Mouse (Mus musculus) megakaryocyte-erythroid progenitor cell, adult 5-6 weeks (primary cell): Measurements from ENCODE around the gene Itgb2l. TPM values are rescaled to one million over a fixed set of nuclear protein-coding genes. Genes with fewer than 3 reads are reported as not detected.

Experiments
- ATAC-seq: replicated peaks from 2 replicates; pipeline ENCODE4 v1.8.0; 2016; ENCODE audit warnings: mild to moderate bottlenecking, inconsistent platforms; ENCODE audit not compliant: severe bottlenecking, poor library complexity, low FRiP score, low TSS enrichment
- total RNA-seq, 2 experiments: library from RNA; stranded (forward) in 1 of 2; stranded (reverse) in 1 of 2; fragments of 200-1000, 215-1000 nt in 1 of 2; fragments of >200 nt in 1 of 2; fragmentation: Nextera tagmentation in 1 of 2; gene quantifications; 2 replicates each; pipeline ENCODE4 v1.2.3; 2014 to 2017

Itgb2l gene
- total RNA-seq, 2 experiments from 2014 or later, result not detected

- ATAC-seq, result no peak
Measured at GRCm38 (mm10) chr16:96434024-96434785, 9.2 kb downstream of the Itgb2l start.

DNA sequence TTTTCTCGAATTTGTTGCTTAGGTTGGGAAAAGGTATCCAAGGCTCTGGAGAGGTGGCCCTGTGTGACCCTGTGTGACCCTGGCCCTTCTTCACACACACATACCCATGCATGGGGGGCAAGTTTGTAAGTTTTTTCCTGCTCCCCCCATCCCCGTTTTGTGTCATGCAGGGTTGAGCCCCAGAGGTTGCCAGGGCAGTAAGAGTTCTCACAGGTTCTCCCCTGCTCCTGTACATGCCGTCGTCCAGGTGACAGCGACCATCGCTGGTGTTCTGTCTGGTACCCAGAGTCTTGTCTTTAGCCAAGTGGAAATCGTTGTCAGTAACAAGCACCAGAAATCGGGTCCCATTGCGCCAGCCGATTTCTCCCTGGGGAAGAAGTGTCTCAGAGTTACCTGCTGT lies 10.2 kb downstream of the Itgb2l start:
- no peak for ATAC-seq

GRCm38 (mm10) chr16:96429046-96429445 lies 14.4 kb downstream of the Itgb2l start:
- ATAC-seq, result no peak

- no peak for ATAC-seq
Measured at GRCm38 (mm10) chr16:96426671-96427070, 16.7 kb downstream of the Itgb2l start.

DNA sequence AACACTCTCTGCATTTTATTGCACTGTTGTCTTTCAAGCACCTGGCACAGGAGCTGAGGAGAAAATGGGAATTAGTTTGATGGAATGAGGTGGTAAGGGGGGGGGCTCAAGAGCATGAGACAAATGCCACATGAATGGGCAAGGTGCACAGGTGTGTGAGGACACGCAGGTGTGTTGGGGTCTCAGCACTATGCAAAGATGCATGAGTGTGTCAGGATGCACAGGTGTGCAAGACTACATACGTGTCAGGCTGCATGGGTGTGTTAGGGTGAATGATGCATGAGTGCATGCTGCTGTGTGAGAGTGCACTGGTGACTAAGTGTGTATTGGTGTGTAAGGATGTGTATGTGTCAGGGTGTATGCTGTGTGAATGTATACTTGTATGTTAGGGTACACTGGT lies 18.4 kb downstream of the Itgb2l start:
- no peak for ATAC-seq

GRCm38 (mm10) chr16:96408064-96408465 lies 35.4 kb downstream of the Itgb2l start:
- ATAC-seq, result no peak

- no peak for ATAC-seq
Measured at GRCm38 (mm10) chr16:96406312-96406711, 37.1 kb downstream of the Itgb2l start.

DNA sequence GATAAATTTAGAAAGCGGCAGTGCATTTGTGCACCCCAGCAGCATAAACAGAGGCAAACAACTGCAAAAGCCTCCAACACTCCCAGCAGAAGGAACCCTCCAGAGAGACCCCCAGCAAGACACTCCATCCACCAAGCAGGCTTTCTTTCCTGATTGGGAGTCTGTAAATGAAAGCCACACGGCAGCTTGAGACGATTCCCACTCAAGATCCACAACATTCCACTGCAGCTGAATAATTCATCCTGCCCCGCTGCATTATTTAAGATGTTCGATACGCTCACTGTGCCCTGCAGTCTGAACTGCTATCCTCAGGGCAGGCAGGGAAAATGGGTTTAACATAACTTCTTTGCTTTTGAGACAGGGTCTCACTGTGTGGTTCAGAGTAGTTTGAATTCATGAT lies 41.1 kb downstream of the Itgb2l start:
- no peak for ATAC-seq

DNA sequence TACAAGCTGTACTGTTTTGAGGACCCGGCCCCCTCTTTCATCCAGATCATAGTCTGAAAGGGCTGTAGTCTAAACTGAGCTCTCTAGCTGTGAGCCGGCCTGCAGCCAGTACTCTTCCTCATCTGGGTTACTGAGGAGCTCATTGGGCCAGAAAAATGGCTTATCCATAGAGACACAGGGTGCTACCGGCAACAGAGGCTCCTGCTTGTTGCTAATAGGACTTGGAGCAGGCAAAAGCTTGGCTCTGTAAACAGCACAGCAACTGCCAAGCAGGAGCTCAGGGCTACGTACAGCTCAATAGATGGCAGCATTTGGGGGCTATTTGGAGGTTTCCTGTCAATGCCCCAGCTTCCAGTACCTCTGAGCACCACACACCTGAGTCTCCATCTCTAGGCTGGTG lies 43.4 kb downstream of the Itgb2l start:
- ATAC-seq, result no peak

DNA sequence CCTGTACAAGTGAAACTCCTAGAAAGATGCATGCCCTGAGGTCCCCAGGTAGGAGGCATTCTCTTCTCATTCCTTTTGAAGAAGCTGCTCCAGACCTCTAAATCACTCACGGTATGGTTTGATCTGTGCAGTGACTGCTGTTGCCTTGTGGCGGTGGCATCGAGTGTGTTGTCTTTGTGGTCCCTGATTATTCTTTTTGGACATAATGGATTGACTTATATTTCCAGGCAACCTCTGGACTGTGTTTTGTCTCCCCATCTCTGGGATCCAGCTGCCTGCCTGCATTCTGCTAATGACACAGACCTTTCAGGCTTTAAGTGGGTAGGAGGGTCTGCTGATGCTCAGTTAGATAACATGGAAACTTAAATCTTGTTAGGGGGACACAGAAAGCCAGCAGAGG lies 44.6 kb downstream of the Itgb2l start:
- no peak for ATAC-seq

- no peak for ATAC-seq
Measured at GRCm38 (mm10) chr16:96396013-96396650, 47.3 kb downstream of the Itgb2l start.

- no peak for ATAC-seq
Measured at GRCm38 (mm10) chr16:96395516-96395915, 47.9 kb downstream of the Itgb2l start.

GRCm38 (mm10) chr16:96391070-96391469 lies 52.3 kb downstream of the Itgb2l start:
- ATAC-seq, result no peak

DNA sequence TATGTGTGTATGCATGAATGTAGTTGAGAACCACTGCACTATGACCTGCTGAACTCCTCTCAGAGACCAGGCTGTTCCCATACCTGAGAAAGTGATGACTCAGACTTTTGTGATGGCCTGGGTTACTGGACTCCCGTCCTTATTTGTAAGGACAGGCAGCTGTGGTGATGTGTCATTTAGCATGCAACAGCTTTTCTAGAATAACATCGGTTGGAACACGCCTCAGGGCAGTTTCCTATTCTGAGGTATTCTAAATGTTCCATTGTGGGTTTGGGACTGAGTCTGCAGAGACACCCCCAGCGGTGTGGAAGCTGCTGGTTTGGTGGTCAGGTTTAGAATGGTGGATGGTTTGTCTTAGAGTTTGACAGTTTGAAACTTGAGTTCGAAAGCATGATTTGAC lies 54.9 kb downstream of the Itgb2l start:
- ATAC-seq, result no peak

GRCm38 (mm10) chr16:96387685-96388371 lies 55.6 kb downstream of the Itgb2l start:
- no peak for ATAC-seq

- ATAC-seq, result no peak
Measured at GRCm38 (mm10) chr16:96384741-96385140, 58.7 kb downstream of the Itgb2l start.

DNA sequence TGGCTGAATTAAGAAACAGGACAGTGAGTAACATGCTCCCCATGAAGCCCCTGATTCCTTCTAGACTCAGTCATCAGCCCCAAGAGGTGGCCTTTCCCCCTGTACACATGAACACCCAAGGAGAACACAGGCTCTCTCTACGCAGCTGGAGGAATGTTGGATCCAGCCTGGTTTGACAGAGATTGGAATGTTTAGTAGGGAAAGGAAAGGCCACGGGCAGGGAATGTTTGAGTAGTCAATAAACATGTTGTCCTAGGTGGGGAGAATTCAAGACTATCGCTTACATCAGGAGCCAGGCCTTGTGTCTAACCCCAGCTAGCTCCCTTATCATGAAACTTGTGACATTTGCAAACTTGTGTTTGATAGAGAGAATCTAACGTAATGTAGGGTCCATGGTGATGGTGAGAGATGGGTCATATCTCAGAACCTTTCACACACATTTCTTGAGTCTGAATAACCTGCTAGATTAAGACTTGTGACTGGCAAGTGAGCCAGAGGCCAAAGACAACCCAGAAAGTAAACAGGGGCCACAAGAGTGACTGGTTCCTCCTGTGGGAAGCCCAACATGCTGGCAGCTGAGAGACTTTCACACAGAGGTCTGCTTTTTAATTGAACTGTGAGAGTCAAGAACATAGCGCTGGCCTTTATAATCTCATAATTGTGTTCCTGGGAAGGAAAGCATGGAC lies 60.8 kb downstream of the Itgb2l start:
- ATAC-seq, result no peak

DNA sequence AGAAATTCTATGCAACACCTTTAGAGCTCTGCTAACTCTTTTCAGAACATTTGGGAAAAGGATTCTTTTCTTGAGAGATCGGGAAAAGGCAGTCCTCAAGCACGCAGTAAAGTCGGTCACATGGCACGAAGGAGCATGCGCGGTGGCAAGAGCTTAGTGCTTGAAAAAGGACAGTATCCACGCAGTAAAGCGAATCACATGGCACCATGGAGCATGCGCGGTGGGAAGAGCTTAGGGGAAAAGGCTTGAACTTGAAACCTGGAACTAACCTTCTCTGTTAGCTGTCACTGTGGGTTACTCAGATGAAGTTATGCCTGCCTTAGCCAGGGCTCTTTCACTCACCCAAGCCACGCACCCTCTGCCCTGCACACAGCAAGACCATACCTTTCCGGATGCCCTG lies 62.0 kb downstream of the Itgb2l start:
- no peak for ATAC-seq

GRCm38 (mm10) chr16:96378111-96378510 lies 65.3 kb downstream of the Itgb2l start:
- no peak for ATAC-seq

DNA sequence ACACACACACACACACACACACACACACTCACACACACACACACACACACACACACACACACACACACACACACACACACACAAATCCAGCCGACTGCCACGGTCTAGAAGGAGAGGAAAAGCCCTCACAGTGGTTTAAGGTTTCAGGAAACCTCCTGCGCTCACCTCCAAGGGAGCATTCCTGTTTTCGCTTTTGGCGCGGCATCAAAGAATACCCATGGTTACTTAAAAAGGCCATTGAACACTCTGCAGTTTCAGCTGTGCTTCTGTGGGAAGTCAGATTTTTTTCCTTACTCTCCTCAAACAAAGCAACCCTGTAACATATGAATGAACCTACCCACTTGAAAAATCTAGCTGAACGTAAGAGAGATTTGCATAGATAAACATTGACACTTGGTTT lies 67.1 kb downstream of the Itgb2l start:
- ATAC-seq, result no peak
